Mouse (Mus musculus) embryo, embryonic 10.5 days (tissue): ENCODE measurements at regions not wholly inside any gene's neighbourhood (a gene's known extent, or its start where the extent isn't known, plus 50 kb on each side); places are given as distances from the start of the nearest gene placed in this dataset.

Source experiments
- DNase-seq: peaks from one replicate; pipeline ENCODE4 v3.0.0-alpha.2; 2015; ENCODE audit warnings: low spot score

- no peak for DNase-seq
Observed at GRCm38 (mm10) chr16:46584502-46584901, 86.2 kb upstream of the Nectin3 start.

DNA sequence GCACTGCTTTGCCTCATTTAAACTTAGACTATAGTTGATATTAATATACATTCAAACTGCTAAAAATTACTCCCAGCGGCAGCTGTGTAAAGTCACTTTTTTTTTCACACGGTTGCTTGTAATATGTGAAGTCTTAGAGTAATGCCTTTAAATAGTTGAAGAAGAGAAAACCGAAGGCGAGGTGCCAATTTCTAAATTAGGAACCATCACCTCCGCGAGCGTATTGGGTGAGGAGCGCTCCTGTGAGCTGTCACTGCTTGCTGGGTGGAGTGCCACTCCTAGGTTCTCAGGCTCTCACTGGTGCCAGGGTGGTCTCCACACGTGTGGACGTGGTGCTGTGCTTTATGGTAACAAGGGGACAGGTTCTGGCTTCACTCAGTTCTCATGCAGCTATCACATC is 82.8 kb upstream of the Nectin3 start:
- DNase-seq: no peak

DNA sequence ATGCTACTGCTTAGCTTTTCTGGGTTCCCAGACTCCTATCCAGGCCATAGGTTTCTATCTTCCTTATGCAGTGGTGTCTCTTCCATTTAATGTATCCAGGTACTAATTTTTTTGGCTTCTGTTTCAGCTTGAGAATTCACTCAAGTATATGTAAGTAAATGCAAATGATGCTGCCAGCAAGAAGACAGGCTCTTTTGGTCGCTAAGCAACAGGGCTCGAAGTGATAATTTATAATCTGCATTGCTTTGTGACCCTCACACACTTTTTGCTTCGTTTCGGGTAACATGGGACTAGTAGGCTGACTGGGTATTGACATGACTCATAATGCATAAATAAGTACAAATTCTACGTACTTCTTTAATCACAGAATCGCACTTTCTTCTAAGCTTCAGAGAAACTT is 75.9 kb upstream of the Nectin3 start:
- no peak for DNase-seq

DNA sequence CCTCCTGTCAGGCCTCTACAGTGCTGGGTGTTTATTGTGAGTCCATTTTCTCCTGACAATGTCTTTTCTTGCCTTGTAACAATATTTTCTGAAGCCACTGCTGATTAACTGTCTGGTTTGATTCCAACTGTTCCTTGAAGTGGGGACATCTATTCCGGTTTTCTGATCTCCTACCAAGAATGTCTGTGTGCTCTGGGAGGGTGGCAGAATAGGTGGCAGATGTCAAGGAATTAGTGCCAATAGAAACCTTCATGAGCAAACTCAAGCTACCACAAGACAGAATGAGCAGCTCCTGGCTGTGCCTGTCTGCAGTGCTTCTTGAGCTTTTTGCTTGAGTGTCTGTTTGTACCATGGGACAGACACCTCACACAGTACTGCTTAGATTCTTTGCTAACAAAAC is 69.1 kb upstream of the Nectin3 start:
- DNase-seq: no peak

DNA sequence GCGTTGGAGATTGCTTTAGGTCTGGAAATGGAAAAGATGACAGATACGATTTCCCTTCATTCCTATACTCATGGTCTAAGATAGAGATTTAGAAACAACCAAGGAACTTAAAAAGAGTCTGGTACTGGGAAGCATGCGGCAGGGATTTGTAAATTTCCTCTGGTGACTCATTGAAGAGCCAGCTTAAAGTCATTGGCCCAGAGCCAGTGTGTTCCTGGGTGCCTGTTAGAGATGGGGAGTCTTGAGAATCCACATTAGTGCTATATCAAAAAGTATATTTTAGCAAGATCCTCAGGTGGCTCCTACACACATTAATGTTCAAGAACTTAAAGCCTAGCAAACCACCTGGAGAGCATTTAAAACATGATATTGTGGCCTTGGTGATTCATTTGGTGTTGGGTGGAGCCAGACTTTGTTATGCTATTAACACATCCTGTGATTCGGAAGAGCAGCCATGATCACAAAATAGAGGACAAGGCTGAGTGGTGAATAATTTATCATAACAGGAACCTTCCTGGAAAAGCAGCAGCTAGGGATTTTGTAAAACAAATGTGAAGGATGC is 67.8 kb upstream of the Nectin3 start:
- DNase-seq: no peak

GRCm38 (mm10) chr16:46557281-46557680 is 59.0 kb upstream of the Nectin3 start:
- DNase-seq: no peak

- DNase-seq: peak; percentile 74
Observed at GRCm38 (mm10) chr16:46548207-46548606, 49.9 kb upstream of the Nectin3 start.
